Mouse (Mus musculus): ENCODE measurements around the gene Dync1h1. TPM values are rescaled to one million over a fixed set of nuclear protein-coding genes. Genes with fewer than 3 reads are reported as not detected.
"Not testable (repeated sequence)": the region's sequence is repeated elsewhere in the genome, so short reads cannot be mapped to it uniquely, and the experiment has no call there.

The Dync1h1 gene
- total RNA-seq, 2 experiments from 2014 or later, result 172 to 173 TPM

- no peak for DNase-seq
Observed at GRCm38 (mm10) chr12:110606676-110607075, 5.4 kb downstream of the Dync1h1 start.

GRCm38 (mm10) chr12:110608460-110609152 is 7.4 kb downstream of the Dync1h1 start:
- peak; percentile 76 for DNase-seq

- no peak for DNase-seq
Observed at GRCm38 (mm10) chr12:110609153-110609497, 7.9 kb downstream of the Dync1h1 start.

GRCm38 (mm10) chr12:110610713-110611112 is 9.5 kb downstream of the Dync1h1 start:
- no peak for DNase-seq

GRCm38 (mm10) chr12:110630056-110630455 is 28.8 kb downstream of the Dync1h1 start:
- no peak for DNase-seq

GRCm38 (mm10) chr12:110636293-110636692 is 35.0 kb downstream of the Dync1h1 start:
- no peak for DNase-seq

GRCm38 (mm10) chr12:110637507-110638114 is 36.4 kb downstream of the Dync1h1 start:
- no peak for DNase-seq

GRCm38 (mm10) chr12:110650241-110650641 is 49.0 kb downstream of the Dync1h1 start:
- no peak for DNase-seq

GRCm38 (mm10) chr12:110651464-110651863 is 50.2 kb downstream of the Dync1h1 start:
- DNase-seq, result no peak

GRCm38 (mm10) chr12:110661746-110662145 is 60.5 kb downstream of the Dync1h1 start:
- DNase-seq, result no peak

- peak; percentile 69 for DNase-seq
Observed at GRCm38 (mm10) chr12:110667466-110668077, 66.3 kb downstream of the Dync1h1 start.

- DNase-seq, result peak; percentile 42
Observed at GRCm38 (mm10) chr12:110674243-110674642, 73.0 kb downstream of the Dync1h1 start.

GRCm38 (mm10) chr12:110681191-110681590 is 79.9 kb downstream of the Dync1h1 start:
- DNase-seq, result peak; percentile 63

GRCm38 (mm10) chr12:110681878-110682277 is 80.6 kb downstream of the Dync1h1 start:
- DNase-seq, result no peak

GRCm38 (mm10) chr12:110682561-110683299 is 81.5 kb downstream of the Dync1h1 start, which contains the start of gene 1700001K19Rik:
TSS of gene 1700001K19Rik (minus strand) at chr12:110682619.
- no peak for DNase-seq

GRCm38 (mm10) chr12:110683580-110683979 is 82.3 kb downstream of the Dync1h1 start:
- no peak for DNase-seq

GRCm38 (mm10) chr12:110687894-110688734 is 86.9 kb downstream of the Dync1h1 start:
- peak; percentile 85 for DNase-seq

- not testable (repeated sequence) for DNase-seq
Observed at GRCm38 (mm10) chr12:110688921-110689320, 87.7 kb downstream of the Dync1h1 start.

GRCm38 (mm10) chr12:110689919-110690643 is 88.8 kb downstream of the Dync1h1 start:
- no peak for DNase-seq

- not testable (repeated sequence) for DNase-seq
Observed at GRCm38 (mm10) chr12:110693378-110693777, 92.1 kb downstream of the Dync1h1 start.

- DNase-seq, result peak; percentile 71
Observed at GRCm38 (mm10) chr12:110695676-110696171, 94.5 kb downstream of the Dync1h1 start.

All from heart, postnatal 4 days (tissue).